Mouse (Mus musculus): ENCODE measurements around the gene Pigw. TPM values are rescaled to one million over a fixed set of nuclear protein-coding genes. Genes with fewer than 3 reads are reported as not detected.
A peak's percentile ranks its signal among the peaks of the same experiment; 100 is the strongest.

Gene Pigw
- total and polyA plus RNA-seq, 2 experiments: 1.5 to 4.8 TPM

GRCm38 (mm10) chr11:84886236-84886635, 6.2 kb upstream of the Pigw start:
- peak; percentile 56 for DNase-seq (ENCODE audit: extremely low read depth, low read depth, low spot score)
- Histone ChIP-seq H3K79me2 (ENCODE audit: control insufficient read depth, insufficient read depth, low read length) (no peaks in the 10 kb centered on the region), H3K9ac (ENCODE audit: low read depth, low read length) (no peak overlapping the region), H3K4me1 (ENCODE audit: control insufficient read depth, insufficient read depth, low read length) (no peaks in the 10 kb centered on the region; the same call in 1 of the 2 replicates), H3K27ac (replicated peaks; ENCODE audit: insufficient read depth, low read depth, low read length) (no peak overlapping the region), H3K4me3 (ENCODE audit: insufficient read depth, low read depth, low read length) (no peak overlapping the region), H3K36me3 (ENCODE audit: control insufficient read depth, insufficient read depth, low read length) (peaks cover 2% of the 10 kb centered on the region; the same call in 1 of the 2 replicates), H3K27me3 (ENCODE audit: control insufficient read depth, insufficient read depth, low read length) (no peaks in the 10 kb centered on the region)
- TF ChIP-seq CTCF (IDR thresholded peaks at IDR 0.05; ENCODE audit: low read depth, low read length) (no peak), POLR2A (IDR thresholded peaks at IDR 0.05; ENCODE audit: extremely low read depth, insufficient read depth, low read length) (no peak)
- WGBS: 81% methylated on average over 5 of the region's 5 CpGs

GRCm38 (mm10) chr11:84885238-84885637, 5.2 kb upstream of the Pigw start:
- no peak for DNase-seq (ENCODE audit: extremely low read depth, low read depth, low spot score)
- H3K4me1 ChIP-seq (ENCODE audit: control insufficient read depth, insufficient read depth, low read length): no peaks in the 10 kb centered on the region; the same call in 1 of the 2 replicates
- H3K27ac ChIP-seq (replicated peaks; ENCODE audit: insufficient read depth, low read depth, low read length): no peak overlapping the region
- TF ChIP-seq POLR2A (IDR thresholded peaks at IDR 0.05; ENCODE audit: extremely low read depth, insufficient read depth, low read length) (no peak), CTCF (IDR thresholded peaks at IDR 0.05; ENCODE audit: low read depth, low read length) (no peak)
- no peak overlapping the region for H3K4me3 ChIP-seq (ENCODE audit: insufficient read depth, low read depth, low read length)
- 88% methylated on average over 4 of the region's 4 CpGs for WGBS
- peaks cover 2% of the 10 kb centered on the region; the same call in 1 of the 2 replicates for H3K36me3 ChIP-seq (ENCODE audit: control insufficient read depth, insufficient read depth, low read length)
- H3K79me2 ChIP-seq (ENCODE audit: control insufficient read depth, insufficient read depth, low read length): no peaks in the 10 kb centered on the region
- no peak overlapping the region for H3K9ac ChIP-seq (ENCODE audit: low read depth, low read length)
- H3K27me3 ChIP-seq (ENCODE audit: control insufficient read depth, insufficient read depth, low read length): no peaks in the 10 kb centered on the region

- no peak for TF ChIP-seq POLR2A (IDR thresholded peaks at IDR 0.05; ENCODE audit: extremely low read depth, insufficient read depth, low read length)
- TF ChIP-seq CTCF (IDR thresholded peaks at IDR 0.05; ENCODE audit: low read depth, low read length): no peak
- no peak for DNase-seq (ENCODE audit: extremely low read depth, low read depth, low spot score)
- no peak overlapping the region for H3K9ac ChIP-seq (ENCODE audit: low read depth, low read length)
- no peaks in the 10 kb centered on the region for H3K27me3 ChIP-seq (ENCODE audit: control insufficient read depth, insufficient read depth, low read length)
- peaks cover 5% of the 10 kb centered on the region; the same call in 1 of the 2 replicates for H3K79me2 ChIP-seq (ENCODE audit: control insufficient read depth, insufficient read depth, low read length)
- peaks cover 1% of the 10 kb centered on the region; the same call in 1 of the 2 replicates for H3K36me3 ChIP-seq (ENCODE audit: control insufficient read depth, insufficient read depth, low read length)
- H3K4me3 ChIP-seq (ENCODE audit: insufficient read depth, low read depth, low read length): no peak overlapping the region
- 0 out of 2 replicates have a peak, but pooled peaks cover 3% of the 10 kb centered on the region for H3K4me1 ChIP-seq (ENCODE audit: control insufficient read depth, insufficient read depth, low read length)
- no peak overlapping the region for H3K27ac ChIP-seq (replicated peaks; ENCODE audit: insufficient read depth, low read depth, low read length)
- 94% methylated on average over 7 of the region's 7 CpGs for WGBS
Observed at GRCm38 (mm10) chr11:84882346-84882745, 2.3 kb upstream of the Pigw start.

- H3K9ac ChIP-seq (ENCODE audit: low read depth, low read length): peak overlapping the region; percentile 85; the same call in 1 of the 2 replicates
- H3K36me3 ChIP-seq (ENCODE audit: control insufficient read depth, insufficient read depth, low read length): peaks cover 3% of the 10 kb centered on the region; the same call in 1 of the 2 replicates
- H3K79me2 ChIP-seq (ENCODE audit: control insufficient read depth, insufficient read depth, low read length): peaks cover 5% of the 10 kb centered on the region; the same call in 1 of the 2 replicates
- 67% methylated on average over 9 of the region's 9 CpGs for WGBS
- no peak for DNase-seq (ENCODE audit: extremely low read depth, low read depth, low spot score)
- no peaks in the 10 kb centered on the region for H3K27me3 ChIP-seq (ENCODE audit: control insufficient read depth, insufficient read depth, low read length)
- no peak overlapping the region for H3K27ac ChIP-seq (replicated peaks; ENCODE audit: insufficient read depth, low read depth, low read length)
- peak overlapping the region; percentile 82 for H3K4me3 ChIP-seq (ENCODE audit: insufficient read depth, low read depth, low read length)
- 0 out of 2 replicates have a peak, but pooled peaks cover 3% of the 10 kb centered on the region for H3K4me1 ChIP-seq (ENCODE audit: control insufficient read depth, insufficient read depth, low read length)
- TF ChIP-seq CTCF (IDR thresholded peaks at IDR 0.05; ENCODE audit: low read depth, low read length) (no peak), POLR2A (IDR thresholded peaks at IDR 0.05; ENCODE audit: extremely low read depth, insufficient read depth, low read length) (no peak)
Observed at GRCm38 (mm10) chr11:84880971-84881370, 886 bp upstream of the Pigw start.

- Histone ChIP-seq H3K4me3 (ENCODE audit: insufficient read depth, low read depth, low read length) (peak overlapping the region; percentile 82), H3K27ac (replicated peaks; ENCODE audit: insufficient read depth, low read depth, low read length) (peak overlapping the region; percentile 70), H3K36me3 (ENCODE audit: control insufficient read depth, insufficient read depth, low read length) (peaks cover 3% of the 10 kb centered on the region; the same call in 1 of the 2 replicates), H3K79me2 (ENCODE audit: control insufficient read depth, insufficient read depth, low read length) (peaks cover 5% of the 10 kb centered on the region; the same call in 1 of the 2 replicates), H3K4me1 (ENCODE audit: control insufficient read depth, insufficient read depth, low read length) (0 out of 2 replicates have a peak, but pooled peaks cover 3% of the 10 kb centered on the region), H3K9ac (ENCODE audit: low read depth, low read length) (peak overlapping the region; percentile 85), H3K27me3 (ENCODE audit: control insufficient read depth, insufficient read depth, low read length) (no peaks in the 10 kb centered on the region)
- WGBS: under 1% methylated on average over 24 of the region's 24 CpGs
- TF ChIP-seq POLR2A (IDR thresholded peaks at IDR 0.05; ENCODE audit: extremely low read depth, insufficient read depth, low read length) (no peak), CTCF (IDR thresholded peaks at IDR 0.05; ENCODE audit: low read depth, low read length) (peak; percentile 53)
- DNase-seq (ENCODE audit: extremely low read depth, low read depth, low spot score): no peak
Observed at GRCm38 (mm10) chr11:84880465-84880961, 428 bp upstream of the Pigw start.
